Mouse (Mus musculus) liver, embryonic 15.5 days (tissue): ENCODE measurements around the gene Tbc1d30. TPM values are rescaled to one million over a fixed set of nuclear protein-coding genes. Genes with fewer than 3 reads are reported as not detected.

Experiments used
- ATAC-seq: fragments of 200-750 bp; cut with Nextera tagmentation; 2 replicates; pipeline ENCODE4 v1.8.0; 2017; ENCODE audit warnings: moderate number of reproducible peaks, mild to moderate bottlenecking, moderate library complexity; ENCODE audit not compliant: insufficient read depth
- H3K27ac ChIP-seq: fragments of 300-500 bp; sonication (generic); replicated peaks from 2 replicates; pipeline ENCODE4 v1.5.1; 2015; ENCODE audit warnings: mild to moderate bottlenecking, inconsistent platforms
- H3K27me3 ChIP-seq: fragments of 300-500 bp; sonication (generic); 2 replicates; pipeline ENCODE4 v1.6.1; 2015; ENCODE audit warnings: mild to moderate bottlenecking, inconsistent platforms
- H3K36me3 ChIP-seq: fragments of 300-500 bp; sonication (generic); replicated peaks from 2 replicates; pipeline ENCODE4 v1.6.1; 2015; ENCODE audit warnings: moderate library complexity, mild to moderate bottlenecking, inconsistent platforms
- H3K4me1 ChIP-seq: fragments of 300-500 bp; sonication (generic); replicated peaks from 2 replicates; pipeline ENCODE4 v1.6.1; 2015; ENCODE audit warnings: inconsistent platforms
- H3K4me2 ChIP-seq: fragments of 300-500 bp; sonication (generic); 2 replicates; pipeline ENCODE4 v1.6.1; 2015; ENCODE audit warnings: moderate library complexity, mild to moderate bottlenecking, inconsistent platforms
- H3K4me3 ChIP-seq: fragments of 300-500 bp; sonication (generic); replicated peaks from 2 replicates; pipeline ENCODE4 v1.5.1; 2015; ENCODE audit warnings: mild to moderate bottlenecking, inconsistent platforms
- H3K9ac ChIP-seq: fragments of 300-500 bp; sonication (generic); 2 replicates; pipeline ENCODE4 v1.6.1; 2015; ENCODE audit warnings: moderate library complexity, mild to moderate bottlenecking, inconsistent platforms
- H3K9me3 ChIP-seq: fragments of 300-500 bp; sonication (generic); replicated peaks from 2 replicates; pipeline ENCODE4 v1.6.1; 2016; ENCODE audit warnings: inconsistent platforms
- WGBS: fragments of 180-500 bp; shearing (Covaris S2); methylation state at CpG from one replicate; pipeline ENCODE4 v1.1.7; 2015; ENCODE audit warnings: mixed read lengths; ENCODE audit not compliant: insufficient replicate concordance; 5-methylcytosine and 5-hydroxymethylcytosine counted together
- polyA plus RNA-seq: library from polyadenylated mRNA; unstranded; fragments of >200 nt; fragmentation: Nextera tagmentation; extraction: Ambion mirVana; gene quantifications from 2 replicates; pipeline ENCODE4 v1.2.1, GENCODE M21; 2015

Tbc1d30 gene
- polyA plus RNA-seq, 1 experiment from 2014 or later = 0.31 TPM

DNA sequence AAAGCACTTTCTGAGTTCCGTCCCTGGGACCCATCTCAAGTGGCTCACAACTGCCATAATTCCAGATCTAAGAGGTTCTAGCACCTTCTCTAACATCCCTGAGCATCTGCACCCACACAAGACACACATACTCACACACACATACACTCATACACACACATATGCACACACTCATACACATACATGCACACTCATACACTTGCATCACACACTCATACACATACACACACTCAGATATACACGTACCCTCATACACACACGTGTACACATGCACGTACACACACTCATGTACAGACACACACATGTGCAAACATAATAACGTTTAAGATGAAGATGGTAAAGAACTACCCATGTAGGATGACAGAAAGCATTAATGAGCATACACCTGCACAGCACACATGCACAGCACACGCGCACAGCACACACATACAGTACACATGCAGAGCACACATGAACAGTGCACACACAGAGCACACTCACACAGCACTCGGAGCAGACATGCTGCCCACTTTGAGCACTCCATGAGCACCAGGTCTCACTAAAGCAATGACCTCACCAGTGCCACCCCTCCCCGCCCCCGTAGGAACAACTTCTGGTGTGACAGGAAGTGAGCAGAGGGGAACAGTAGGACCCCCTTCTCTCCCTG, 59.7 kb downstream of the Tbc1d30 start:
- H3K27me3 ChIP-seq = no peaks in the 10 kb centered on the region
- H3K27ac ChIP-seq = no peak overlapping the region
- H3K9ac ChIP-seq = no peak overlapping the region
- no peak overlapping the region for H3K4me3 ChIP-seq
- H3K4me2 ChIP-seq = no peak overlapping the region
- H3K4me1 ChIP-seq = no peaks in the 10 kb centered on the region
- H3K9me3 ChIP-seq = no peaks in the 10 kb centered on the region
- ATAC-seq = no peak
- H3K36me3 ChIP-seq = no peaks in the 10 kb centered on the region
- WGBS = 65% methylated on average over 10 of the region's 10 CpGs

- Histone ChIP-seq H3K9me3 (no peaks in the 10 kb centered on the region), H3K4me1 (no peaks in the 10 kb centered on the region), H3K9ac (no peak overlapping the region), H3K27me3 (no peaks in the 10 kb centered on the region), H3K36me3 (no peaks in the 10 kb centered on the region), H3K4me3 (no peak overlapping the region), H3K27ac (no peak overlapping the region), H3K4me2 (no peak overlapping the region)
- no peak for ATAC-seq
- 78% methylated on average over 20 of the region's 20 CpGs for WGBS
Observed at GRCm38 (mm10) chr10:121290682-121291078, 60.4 kb downstream of the Tbc1d30 start.

GRCm38 (mm10) chr10:121289970-121290681, 61.0 kb downstream of the Tbc1d30 start:
- Histone ChIP-seq H3K27me3 (no peaks in the 10 kb centered on the region), H3K4me1 (no peaks in the 10 kb centered on the region), H3K4me3 (no peak overlapping the region), H3K9ac (no peak overlapping the region), H3K27ac (no peak overlapping the region), H3K9me3 (no peaks in the 10 kb centered on the region), H3K36me3 (no peaks in the 10 kb centered on the region), H3K4me2 (no peak overlapping the region)
- ATAC-seq = no peak
- WGBS = 50% methylated on average over 4 of the region's 4 CpGs

DNA sequence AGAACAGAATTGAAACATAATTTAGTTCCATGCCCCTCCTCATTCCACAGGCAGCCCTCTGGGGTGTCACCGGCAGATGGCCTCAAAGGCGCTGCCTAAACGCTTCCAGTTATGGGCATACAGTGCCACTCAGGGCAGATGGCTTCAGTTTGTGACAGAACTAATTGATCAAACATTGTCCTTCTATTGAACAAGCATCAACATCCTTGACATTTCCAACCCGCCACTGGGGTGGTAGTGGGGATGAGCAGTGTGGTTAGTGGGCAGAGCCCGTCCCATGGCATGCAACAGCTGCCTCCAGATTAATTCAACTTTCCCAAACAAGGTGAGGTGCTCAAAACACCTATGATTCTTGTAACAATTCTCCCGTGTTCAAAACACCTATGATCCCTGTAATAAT, 68.2 kb downstream of the Tbc1d30 start:
- WGBS = 65% methylated on average over 6 of the region's 6 CpGs
- H3K36me3 ChIP-seq = no peaks in the 10 kb centered on the region
- no peaks in the 10 kb centered on the region for H3K9me3 ChIP-seq
- H3K4me1 ChIP-seq = no peaks in the 10 kb centered on the region
- no peak overlapping the region for H3K9ac ChIP-seq
- no peak overlapping the region for H3K4me2 ChIP-seq
- no peak overlapping the region for H3K4me3 ChIP-seq
- no peak for ATAC-seq
- H3K27me3 ChIP-seq = no peaks in the 10 kb centered on the region
- H3K27ac ChIP-seq = no peak overlapping the region

DNA sequence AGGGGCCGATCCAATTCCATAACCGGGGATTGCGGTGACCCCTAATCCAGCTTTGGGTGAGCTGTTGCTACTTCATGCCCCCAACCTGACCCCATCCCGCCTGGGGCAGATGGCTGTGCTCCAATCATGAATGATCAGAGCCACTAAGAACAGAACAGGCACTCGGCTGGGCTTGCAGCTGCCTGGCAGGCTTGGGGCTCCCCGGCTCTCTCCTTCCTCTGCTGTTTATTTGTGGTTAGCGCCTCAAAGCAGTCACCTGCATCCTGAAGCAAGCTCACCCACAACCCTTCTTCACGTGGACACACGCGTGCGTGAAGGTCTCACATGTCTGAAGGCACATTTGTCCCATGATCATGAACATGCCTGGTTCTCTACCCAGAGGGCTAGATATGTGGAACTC, 68.6 kb downstream of the Tbc1d30 start:
- ATAC-seq = no peak
- Histone ChIP-seq H3K9ac (no peak overlapping the region), H3K9me3 (no peaks in the 10 kb centered on the region), H3K4me3 (no peak overlapping the region), H3K36me3 (no peaks in the 10 kb centered on the region), H3K27me3 (no peaks in the 10 kb centered on the region), H3K27ac (no peak overlapping the region), H3K4me2 (no peak overlapping the region), H3K4me1 (no peaks in the 10 kb centered on the region)
- 61% methylated on average over 11 of the region's 11 CpGs for WGBS

DNA sequence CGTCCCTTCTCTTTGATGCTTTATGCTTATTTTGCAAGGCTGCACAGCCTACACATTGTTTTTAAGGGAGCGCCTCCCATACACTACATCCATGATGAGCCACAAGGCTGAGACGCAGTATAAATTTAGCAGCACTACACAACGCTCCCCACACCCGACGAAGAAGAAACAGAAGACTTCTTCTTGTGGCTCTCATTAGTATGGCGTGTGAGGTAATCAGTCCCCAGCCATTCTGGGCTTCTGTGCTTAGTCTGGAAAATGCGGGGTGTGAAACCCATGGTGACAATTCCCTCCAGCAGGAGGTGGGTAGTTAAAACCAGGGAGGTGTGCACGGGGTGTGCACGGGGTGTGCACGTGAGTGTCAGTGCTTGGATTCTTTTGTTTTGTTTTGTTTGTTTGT, 70.1 kb downstream of the Tbc1d30 start:
- Histone ChIP-seq H3K4me1 (no peaks in the 10 kb centered on the region), H3K9me3 (no peaks in the 10 kb centered on the region), H3K4me2 (no peak overlapping the region), H3K4me3 (no peak overlapping the region), H3K9ac (no peak overlapping the region), H3K36me3 (no peaks in the 10 kb centered on the region), H3K27me3 (no peaks in the 10 kb centered on the region), H3K27ac (no peak overlapping the region)
- ATAC-seq = no peak
- WGBS = 72% methylated on average over 11 of the region's 11 CpGs

GRCm38 (mm10) chr10:121277022-121277471, 74.0 kb downstream of the Tbc1d30 start:
- 73% methylated on average over 2 of the region's 2 CpGs for WGBS
- H3K9me3 ChIP-seq = no peaks in the 10 kb centered on the region
- no peak for ATAC-seq
- no peak overlapping the region for H3K4me2 ChIP-seq
- H3K4me1 ChIP-seq = no peaks in the 10 kb centered on the region
- no peaks in the 10 kb centered on the region for H3K36me3 ChIP-seq
- no peak overlapping the region for H3K27ac ChIP-seq
- H3K9ac ChIP-seq = no peak overlapping the region
- no peaks in the 10 kb centered on the region for H3K27me3 ChIP-seq
- H3K4me3 ChIP-seq = no peak overlapping the region

DNA sequence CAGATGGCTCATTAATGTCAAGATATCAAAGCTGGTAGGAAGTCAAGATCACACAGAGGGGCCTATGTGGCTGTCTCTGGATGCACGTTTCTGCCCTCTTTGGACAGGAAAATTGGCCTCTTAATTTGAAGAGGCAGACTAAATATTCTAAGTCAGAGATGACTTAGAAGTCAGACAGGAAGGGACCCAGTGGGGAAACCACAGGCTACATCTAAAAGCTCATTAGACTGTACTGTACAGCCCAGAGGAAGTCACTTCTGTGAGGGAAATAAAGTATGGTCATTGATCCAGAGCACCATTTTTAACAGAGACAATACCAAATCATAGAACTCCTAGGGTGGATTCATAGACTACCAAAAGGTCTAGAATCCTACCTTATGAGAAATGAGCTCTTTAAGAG, 76.1 kb downstream of the Tbc1d30 start:
- Histone ChIP-seq H3K27ac (no peak overlapping the region), H3K27me3 (no peaks in the 10 kb centered on the region), H3K4me2 (no peak overlapping the region), H3K9ac (no peak overlapping the region), H3K9me3 (no peaks in the 10 kb centered on the region), H3K36me3 (no peaks in the 10 kb centered on the region), H3K4me1 (no peaks in the 10 kb centered on the region), H3K4me3 (no peak overlapping the region)
- no peak for ATAC-seq
- WGBS = 10% methylated on average over 1 of the region's 1 CpGs

DNA sequence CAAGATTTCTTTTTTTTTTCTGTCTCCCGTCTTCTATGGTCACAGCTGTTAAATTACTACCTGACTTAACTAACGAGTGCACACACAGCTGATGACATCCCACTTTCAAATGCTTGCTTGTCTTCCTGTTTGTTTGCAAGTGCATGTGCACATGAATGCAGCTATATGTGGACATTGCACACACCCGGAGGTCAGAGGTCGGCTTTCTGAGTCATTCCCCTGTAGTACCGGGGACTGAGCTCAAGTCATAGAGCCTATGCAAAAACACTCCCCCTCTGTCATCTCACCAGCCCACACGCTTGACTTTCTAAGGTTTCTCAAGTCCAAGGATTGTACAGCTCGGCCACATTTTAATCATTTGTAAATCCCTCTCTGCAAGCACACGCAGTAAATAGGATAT, 80.1 kb downstream of the Tbc1d30 start:
- Histone ChIP-seq H3K4me2 (no peak overlapping the region), H3K27me3 (no peaks in the 10 kb centered on the region), H3K4me3 (no peak overlapping the region), H3K27ac (no peak overlapping the region), H3K4me1 (no peaks in the 10 kb centered on the region), H3K36me3 (no peaks in the 10 kb centered on the region), H3K9ac (no peak overlapping the region), H3K9me3 (no peaks in the 10 kb centered on the region)
- no peak for ATAC-seq
- 66% methylated on average over 8 of the region's 8 CpGs for WGBS

DNA sequence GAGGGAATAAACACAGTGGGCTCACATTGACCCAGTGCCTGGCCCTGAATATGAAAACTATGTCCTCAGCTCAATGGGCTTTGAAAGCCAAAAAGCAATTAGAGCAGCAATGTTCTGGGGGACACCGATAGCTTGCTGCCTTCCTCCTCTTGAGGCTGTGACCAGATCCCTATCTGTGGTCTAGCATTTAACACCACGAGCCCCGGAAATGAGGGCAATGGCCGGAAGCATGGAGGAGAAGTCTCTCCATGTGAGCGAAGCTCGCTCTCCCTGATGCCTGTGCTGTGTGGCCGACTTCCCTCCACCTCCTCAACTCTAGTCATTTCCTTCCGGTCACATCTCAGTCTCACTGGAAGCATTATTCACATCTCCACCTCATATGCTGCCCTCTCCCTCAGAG, 82.3 kb downstream of the Tbc1d30 start:
- H3K9ac ChIP-seq = no peak overlapping the region
- 20% methylated on average over 8 of the region's 8 CpGs for WGBS
- no peak for ATAC-seq

DNA sequence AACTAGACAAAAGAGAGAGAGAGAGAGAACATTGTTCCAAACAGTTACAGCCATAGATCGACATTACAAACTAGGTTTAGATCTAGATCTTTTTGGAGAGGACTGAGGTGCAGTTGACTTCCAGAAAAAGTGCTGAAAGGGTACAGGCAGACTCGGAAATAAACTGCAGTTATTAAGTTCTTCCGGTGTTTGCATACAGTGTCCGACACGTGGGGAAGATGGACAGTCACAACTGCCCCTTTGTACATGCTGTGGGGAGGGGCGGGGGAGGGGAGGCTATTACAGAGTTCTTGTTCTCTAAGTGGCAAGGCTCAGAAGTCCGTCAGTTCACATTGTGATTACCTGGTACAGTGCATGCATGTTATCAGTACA, 86.9 kb downstream of the Tbc1d30 start:
- WGBS = 21% methylated on average over 7 of the region's 7 CpGs
- no peak for ATAC-seq
- no peaks in the 10 kb centered on the region for H3K9me3 ChIP-seq
- H3K4me2 ChIP-seq = no peak overlapping the region; the same call in 1 of the 2 replicates
- H3K4me3 ChIP-seq = no peak overlapping the region
- no peaks in the 10 kb centered on the region for H3K27me3 ChIP-seq
- no peak overlapping the region for H3K9ac ChIP-seq
- no peak overlapping the region for H3K27ac ChIP-seq
- no peaks in the 10 kb centered on the region for H3K4me1 ChIP-seq
- H3K36me3 ChIP-seq = no peaks in the 10 kb centered on the region

More for the DNA sequence above, 82.3 kb downstream of the Tbc1d30 start:
- Histone ChIP-seq H3K36me3 (no peaks in the 10 kb centered on the region), H3K4me2 (no peak overlapping the region), H3K27ac (no peak overlapping the region), H3K27me3 (no peaks in the 10 kb centered on the region), H3K4me3 (no peak overlapping the region), H3K9me3 (no peaks in the 10 kb centered on the region), H3K4me1 (no peaks in the 10 kb centered on the region)
